Comparison of ENCODE assay signal across 8 mouse cellular contexts in the genomic region with DNA sequence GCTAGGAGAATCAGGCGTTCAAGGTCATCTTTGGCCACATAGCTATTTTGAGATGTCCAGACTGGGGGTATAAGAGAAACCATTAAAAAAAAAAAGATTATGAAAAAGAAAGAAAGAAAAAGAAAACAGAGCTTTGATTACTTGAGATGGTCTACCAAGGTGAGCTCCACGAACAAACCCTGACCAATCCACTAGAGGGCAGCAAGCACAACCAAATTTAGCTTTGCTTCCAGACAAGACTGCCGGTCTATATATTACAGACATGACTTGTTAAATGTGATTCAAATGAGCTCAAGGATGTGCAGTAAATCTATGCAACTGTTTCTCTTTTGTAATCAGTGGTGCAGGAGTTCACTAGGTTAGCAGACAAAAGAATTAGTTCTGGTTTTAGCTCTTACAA. TPM values are rescaled to one million over a fixed set of nuclear protein-coding genes. Genes with fewer than 3 reads are reported as not detected.
DNase-seq lines count a peak whose midpoint lies in the region; ATAC-seq and TF ChIP-seq lines count a peak whose summit lies in the region.

No protein-coding gene starts in this region.

- WGBS in forebrain, embryonic 14.5 days, result 7% methylated on average over 3 of the region's 3 CpGs
- 8% methylated on average over 3 of the region's 3 CpGs for WGBS in forebrain, embryonic 12.5 days
- WGBS in neural tube, embryonic 15.5 days, result 13% methylated on average over 3 of the region's 3 CpGs
- WGBS in bone marrow, adult 2 months, result 10% methylated on average over 3 of the region's 3 CpGs

- peaks cover 42% of the 10 kb centered on the region for H3K27me3 ChIP-seq in forebrain, embryonic 14.5 days (replicated peaks; ENCODE audit: control insufficient read depth, insufficient read depth, low read length)
- H3K27me3 ChIP-seq in forebrain, embryonic 12.5 days, result peaks cover 46% of the 10 kb centered on the region
- peaks cover 33% of the 10 kb centered on the region for H3K27me3 ChIP-seq in neural tube, embryonic 15.5 days (replicated peaks)

- H3K4me1 ChIP-seq in forebrain, embryonic 14.5 days (ENCODE audit: control insufficient read depth, insufficient read depth, low read length), result 0 out of 2 replicates have a peak, but pooled peaks cover 3% of the 10 kb centered on the region
- peaks cover 17% of the 10 kb centered on the region for H3K4me1 ChIP-seq in forebrain, embryonic 12.5 days
- peaks cover 16% of the 10 kb centered on the region for H3K4me1 ChIP-seq in neural tube, embryonic 15.5 days
- H3K4me1 ChIP-seq in bone marrow, adult 2 months (ENCODE audit: control insufficient read depth, insufficient read depth, low read length), result peaks cover 1% of the 10 kb centered on the region; the same call in 1 of the 2 replicates

- DNase-seq in forebrain, embryonic 14.5 days (ENCODE audit: low spot score), result peak; percentile 85
- DNase-seq in neural tube, embryonic 10.5 days (ENCODE audit: extremely low spot score, low spot score), result peak; percentile 49
- DNase-seq in gastrocnemius, postnatal 10 days, result peak; percentile 48
- DNase-seq in lung, adult 18-20 months, result peak; percentile 55 to 63
- peak; percentile 20 to 23 for DNase-seq in spleen, postnatal 36 days (ENCODE audit: low spot score in 2 of 2)

- no peak overlapping the region for H3K4me3 ChIP-seq in forebrain, embryonic 14.5 days (ENCODE audit: low read depth, low read length)
- H3K4me3 ChIP-seq in forebrain, embryonic 12.5 days (replicated peaks), result no peak overlapping the region
- H3K4me3 ChIP-seq in neural tube, embryonic 15.5 days (replicated peaks), result no peak overlapping the region
- H3K4me3 ChIP-seq in bone marrow, adult 2 months (replicated peaks; ENCODE audit: control insufficient read depth, low read depth, low read length), result no peak overlapping the region

- no peaks in the 10 kb centered on the region for H3K36me3 ChIP-seq in forebrain, embryonic 14.5 days (ENCODE audit: control insufficient read depth, insufficient read depth, low read length)
- no peaks in the 10 kb centered on the region for H3K36me3 ChIP-seq in forebrain, embryonic 12.5 days (replicated peaks)
- H3K36me3 ChIP-seq in neural tube, embryonic 15.5 days, result no peaks in the 10 kb centered on the region

- peak; percentile 42 for TF ChIP-seq CTCF in bone marrow, adult 2 months (IDR thresholded peaks at IDR 0.05; ENCODE audit: control insufficient read depth, insufficient read depth, low read length)

- H3K4me2 ChIP-seq in forebrain, embryonic 14.5 days (ENCODE audit: low read length), result no peak overlapping the region
- no peak overlapping the region for H3K4me2 ChIP-seq in forebrain, embryonic 12.5 days
- H3K4me2 ChIP-seq in neural tube, embryonic 15.5 days, result no peak overlapping the region

- TF ChIP-seq POLR2A in bone marrow, adult 2 months (IDR thresholded peaks at IDR 0.05; ENCODE audit: borderline replicate concordance, control insufficient read depth, low read depth, low read length), result no peak

- H3K9ac ChIP-seq in forebrain, embryonic 14.5 days (ENCODE audit: low read length), result no peak overlapping the region
- no peak overlapping the region for H3K9ac ChIP-seq in forebrain, embryonic 12.5 days
- H3K9ac ChIP-seq in neural tube, embryonic 15.5 days (replicated peaks), result no peak overlapping the region

- ATAC-seq in forebrain, embryonic 14.5 days, result no peak
- no peak for ATAC-seq in forebrain, embryonic 12.5 days (ENCODE audit: low FRiP score)
- ATAC-seq in neural tube, embryonic 15.5 days (ENCODE audit: low FRiP score), result no peak

- H3K27ac ChIP-seq in forebrain, embryonic 14.5 days (ENCODE audit: low read depth, low read length), result no peak overlapping the region
- no peak overlapping the region for H3K27ac ChIP-seq in forebrain, embryonic 12.5 days
- no peak overlapping the region for H3K27ac ChIP-seq in neural tube, embryonic 15.5 days (replicated peaks)
- no peak overlapping the region for H3K27ac ChIP-seq in bone marrow, adult 2 months (ENCODE audit: control insufficient read depth, insufficient read depth, low read depth, low read length, poor library complexity)

- no peaks in the 10 kb centered on the region for H3K9me3 ChIP-seq in forebrain, embryonic 14.5 days (replicated peaks; ENCODE audit: control insufficient read depth, low read length)
- H3K9me3 ChIP-seq in forebrain, embryonic 12.5 days, result no peaks in the 10 kb centered on the region
- 0 out of 2 replicates have a peak, but pooled peaks cover 2% of the 10 kb centered on the region for H3K9me3 ChIP-seq in neural tube, embryonic 15.5 days (replicated peaks)

RNA-seq across cellular contexts. Expression of a gene that starts 3.9 kb away (rescaled TPM):
- 0.24 TPM in 1 of 2 replicates, not detected in the other for polyA plus RNA-seq in forebrain, embryonic 14.5 days (2014; fragmentation: Nextera tagmentation; extraction: Ambion mirVana)
- not detected in 2 replicates for polyA plus RNA-seq in forebrain, embryonic 12.5 days (2016; fragmentation: Nextera tagmentation; extraction: Ambion mirVana)
- polyA plus RNA-seq in neural tube, embryonic 15.5 days (2015; fragmentation: Nextera tagmentation; extraction: Ambion mirVana), result 0.68 and 0.78 TPM in 2 replicates
- polyA plus RNA-seq in bone marrow, adult 2 months (2011; ENCODE audit: insufficient read depth, insufficient read length, low replicate concordance, missing spikeins), result not detected in 2 replicates
- under 1 TPM; 0.16 to 0.18 TPM for total RNA-seq in gastrocnemius, postnatal 10 days (2021)

RNA-seq across cellular contexts. Expression of a gene that starts 12.0 kb away (rescaled TPM):
- polyA plus RNA-seq in forebrain, embryonic 14.5 days (2014; fragmentation: Nextera tagmentation; extraction: Ambion mirVana), result 8.3 and 10.5 TPM in 2 replicates
- polyA plus RNA-seq in forebrain, embryonic 12.5 days (2016; fragmentation: Nextera tagmentation; extraction: Ambion mirVana), result 7.4 and 8.8 TPM in 2 replicates
- polyA plus RNA-seq in neural tube, embryonic 15.5 days (2015; fragmentation: Nextera tagmentation; extraction: Ambion mirVana), result 8.0 and 8.4 TPM in 2 replicates
- polyA plus RNA-seq in bone marrow, adult 2 months (2011; ENCODE audit: insufficient read depth, insufficient read length, low replicate concordance, missing spikeins), result 4.0 and 8.8 TPM in 2 replicates
- total RNA-seq in gastrocnemius, postnatal 10 days (2021), result 10 to 100 TPM; 26.0 to 26.5 TPM

Comparison
In these comparisons a context has a peak if more than half of its experiments do, and no peak if none do; other contexts are left out.
1. DNase-seq: peak in every context shown above with its lines; median percentile 85 in forebrain, embryonic 14.5 days; 59 in lung, adult 18-20 months; 49 in neural tube, embryonic 10.5 days; 48 in gastrocnemius, postnatal 10 days; 22 in spleen, postnatal 36 days.